Mouse (Mus musculus) embryonic facial prominence, embryonic 11.5 days (tissue): ENCODE measurements at regions not wholly inside any gene's neighbourhood (a gene's known extent, or its start where the extent isn't known, plus 50 kb on each side); places are given as distances from the start of the nearest gene placed in this dataset.

Experiments
- ATAC-seq: fragments of 200-750 bp; cut with Nextera tagmentation; replicated peaks from 2 replicates; pipeline ENCODE4 v1.8.0; 2017; ENCODE audit warnings: low read depth; ENCODE audit not compliant: insufficient number of reproducible peaks, low FRiP score, low TSS enrichment
- DNase-seq: peaks from one replicate; pipeline ENCODE4 v3.0.0-alpha.2; 2015; ENCODE audit warnings: low spot score
- H3K27ac ChIP-seq: fragments of 300-500 bp; sonication (generic); replicated peaks from 2 replicates; pipeline ENCODE4 v1.5.1; 2014; ENCODE audit warnings: mild to moderate bottlenecking, low read depth, low read length, control low read depth
- H3K27me3 ChIP-seq: fragments of 300-500 bp; sonication (generic); 2 replicates; pipeline ENCODE4 v1.6.1; 2014; ENCODE audit warnings: mild to moderate bottlenecking, low read length, moderate library complexity, mixed read lengths; ENCODE audit not compliant: control insufficient read depth, insufficient read depth
- H3K36me3 ChIP-seq: fragments of 300-500 bp; sonication (generic); replicated peaks from 2 replicates; pipeline ENCODE4 v1.6.1; 2014; ENCODE audit warnings: low read depth, mild to moderate bottlenecking, low read length, moderate library complexity, mixed read lengths; ENCODE audit not compliant: control insufficient read depth, insufficient read depth
- H3K4me1 ChIP-seq: fragments of 300-500 bp; sonication (generic); 2 replicates; pipeline ENCODE4 v1.6.1; 2014; ENCODE audit warnings: low read length, mixed read lengths; ENCODE audit not compliant: control insufficient read depth, insufficient read depth
- H3K4me2 ChIP-seq: fragments of 300-500 bp; sonication (generic); 2 replicates; pipeline ENCODE4 v1.6.1; 2014; ENCODE audit warnings: low read depth, mild to moderate bottlenecking, control low read depth, low read length, moderate library complexity
- H3K4me3 ChIP-seq: fragments of 300-500 bp; sonication (generic); 2 replicates; pipeline ENCODE4 v1.5.1; 2014; ENCODE audit warnings: low read depth, low read length, control low read depth
- H3K9ac ChIP-seq: fragments of 300-500 bp; sonication (generic); replicated peaks from 2 replicates; pipeline ENCODE4 v1.6.1; 2014; ENCODE audit warnings: mild to moderate bottlenecking, control low read depth, low read length
- H3K9me3 ChIP-seq: fragments of 300-500 bp; sonication (generic); replicated peaks from 2 replicates; pipeline ENCODE4 v1.6.1; 2016; ENCODE audit warnings: mild to moderate bottlenecking, low read length, inconsistent platforms, mixed read lengths; ENCODE audit not compliant: control insufficient read depth
- WGBS: fragments of 180-500 bp; shearing (Covaris S2); extraction: QIAGEN DNeasy Blood & Tissue Kit; methylation state at CpG from one replicate; pipeline ENCODE4 v1.1.7; 2014; 5-methylcytosine and 5-hydroxymethylcytosine counted together

DNA sequence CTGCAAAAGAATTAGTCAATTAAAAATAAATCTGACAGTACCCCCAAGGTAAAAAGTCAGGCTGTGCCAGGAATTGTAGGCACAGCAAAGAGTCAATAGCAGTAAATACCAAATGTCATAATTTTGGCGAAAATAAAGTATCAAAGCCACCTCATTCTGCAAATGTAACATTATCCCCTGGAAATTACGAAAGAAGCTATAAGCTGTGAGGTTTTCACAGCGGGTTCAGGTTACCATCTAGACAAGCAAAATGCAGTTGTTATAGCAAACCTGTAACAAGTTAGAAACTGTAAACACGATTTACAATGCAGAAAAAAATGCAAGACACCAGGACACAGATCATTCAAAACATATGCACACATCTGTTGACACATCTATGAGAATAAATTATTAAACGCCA is 87.6 kb downstream of the Gm12728 start:
- Histone ChIP-seq H3K9ac (no peak overlapping the region), H3K4me2 (no peak overlapping the region), H3K9me3 (no peaks in the 10 kb centered on the region), H3K4me1 (no peaks in the 10 kb centered on the region), H3K4me3 (no peak overlapping the region), H3K27me3 (no peaks in the 10 kb centered on the region), H3K27ac (no peak overlapping the region), H3K36me3 (no peaks in the 10 kb centered on the region)
- ATAC-seq = no peak
- 59% methylated on average over 5 of the region's 5 CpGs for WGBS
- no peak for DNase-seq

GRCm38 (mm10) chr4:105879891-105880290 is 90.2 kb downstream of the Gm12728 start:
- DNase-seq = no peak
- Histone ChIP-seq H3K4me1 (no peaks in the 10 kb centered on the region), H3K4me2 (no peak overlapping the region), H3K4me3 (no peak overlapping the region), H3K36me3 (no peaks in the 10 kb centered on the region), H3K27me3 (no peaks in the 10 kb centered on the region), H3K27ac (no peak overlapping the region), H3K9me3 (no peaks in the 10 kb centered on the region), H3K9ac (no peak overlapping the region)
- no peak for ATAC-seq
- WGBS = 70% methylated on average over 3 of the region's 3 CpGs

GRCm38 (mm10) chr4:105884791-105885190 is 95.1 kb downstream of the Gm12728 start:
- DNase-seq (no peak), ATAC-seq (no peak)
- no peaks in the 10 kb centered on the region for H3K36me3 ChIP-seq
- H3K4me1 ChIP-seq = no peaks in the 10 kb centered on the region
- H3K9ac ChIP-seq = no peak overlapping the region
- H3K27me3 ChIP-seq = no peaks in the 10 kb centered on the region
- H3K4me3 ChIP-seq = no peak overlapping the region
- no peak overlapping the region for H3K4me2 ChIP-seq
- WGBS = 55% methylated on average over 3 of the region's 3 CpGs
- H3K27ac ChIP-seq = no peak overlapping the region
- no peaks in the 10 kb centered on the region for H3K9me3 ChIP-seq

DNA sequence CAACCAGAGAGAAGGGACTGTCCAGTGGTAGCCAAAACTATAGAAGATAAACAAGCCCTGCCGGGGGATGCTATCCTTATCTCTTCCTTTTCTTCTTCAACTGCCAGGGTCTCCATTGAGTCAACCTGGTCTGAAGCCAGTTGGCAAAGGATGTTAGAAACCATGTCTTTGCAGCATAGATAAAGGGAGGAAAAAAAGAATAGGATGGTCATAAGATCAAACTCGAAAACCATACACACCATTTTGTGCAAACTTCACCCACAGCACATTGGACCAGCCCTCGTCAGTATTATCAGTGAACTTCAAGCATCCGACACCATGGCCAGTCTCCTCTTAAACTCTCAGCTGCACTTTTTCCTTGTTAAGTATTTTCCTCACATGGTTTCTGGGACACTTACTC is 101.8 kb downstream of the Gm12728 start:
- Histone ChIP-seq H3K4me2 (no peak overlapping the region), H3K27ac (no peak overlapping the region), H3K4me1 (no peaks in the 10 kb centered on the region), H3K9ac (no peak overlapping the region), H3K9me3 (no peaks in the 10 kb centered on the region), H3K4me3 (no peak overlapping the region), H3K36me3 (no peaks in the 10 kb centered on the region), H3K27me3 (no peaks in the 10 kb centered on the region)
- ATAC-seq (no peak), DNase-seq (no peak)
- 91% methylated on average over 4 of the region's 4 CpGs for WGBS

DNA sequence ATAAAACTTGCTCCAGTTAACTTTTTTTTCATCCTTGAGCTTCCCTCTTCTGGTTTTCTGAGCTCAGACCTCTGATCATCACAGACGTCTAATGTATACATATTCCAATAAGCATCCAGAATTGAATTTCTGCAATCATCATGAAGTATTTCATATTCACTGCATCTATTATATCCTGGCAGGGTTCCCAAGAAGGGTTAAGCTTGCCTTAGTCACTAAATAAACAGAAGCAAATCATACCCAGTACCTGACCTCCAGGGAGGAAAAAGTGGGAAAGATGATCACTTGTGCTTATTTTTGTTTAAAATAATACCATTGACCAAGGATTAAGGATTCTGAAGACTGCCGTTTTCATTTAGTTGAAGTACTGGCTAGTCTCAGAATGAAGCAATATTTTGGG is 102.4 kb downstream of the Gm12728 start:
- ATAC-seq (no peak), DNase-seq (no peak)
- Histone ChIP-seq H3K4me2 (no peak overlapping the region), H3K4me3 (no peak overlapping the region), H3K4me1 (no peaks in the 10 kb centered on the region), H3K9ac (no peak overlapping the region), H3K27ac (no peak overlapping the region), H3K9me3 (no peaks in the 10 kb centered on the region), H3K27me3 (no peaks in the 10 kb centered on the region), H3K36me3 (no peaks in the 10 kb centered on the region)
- 45% methylated on average over 2 of the region's 2 CpGs for WGBS

- 67% methylated on average over 2 of the region's 2 CpGs for WGBS
- no peak overlapping the region for H3K27ac ChIP-seq
- no peak overlapping the region for H3K4me3 ChIP-seq
- no peaks in the 10 kb centered on the region for H3K9me3 ChIP-seq
- no peaks in the 10 kb centered on the region for H3K36me3 ChIP-seq
- H3K27me3 ChIP-seq = no peaks in the 10 kb centered on the region
- H3K9ac ChIP-seq = no peak overlapping the region
- no peak for ATAC-seq
- H3K4me1 ChIP-seq = no peaks in the 10 kb centered on the region
- DNase-seq = no peak
- no peak overlapping the region for H3K4me2 ChIP-seq
These were observed 105.4 kb downstream of the Gm12728 start for GRCm38 (mm10) chr4:105895116-105895515.

DNA sequence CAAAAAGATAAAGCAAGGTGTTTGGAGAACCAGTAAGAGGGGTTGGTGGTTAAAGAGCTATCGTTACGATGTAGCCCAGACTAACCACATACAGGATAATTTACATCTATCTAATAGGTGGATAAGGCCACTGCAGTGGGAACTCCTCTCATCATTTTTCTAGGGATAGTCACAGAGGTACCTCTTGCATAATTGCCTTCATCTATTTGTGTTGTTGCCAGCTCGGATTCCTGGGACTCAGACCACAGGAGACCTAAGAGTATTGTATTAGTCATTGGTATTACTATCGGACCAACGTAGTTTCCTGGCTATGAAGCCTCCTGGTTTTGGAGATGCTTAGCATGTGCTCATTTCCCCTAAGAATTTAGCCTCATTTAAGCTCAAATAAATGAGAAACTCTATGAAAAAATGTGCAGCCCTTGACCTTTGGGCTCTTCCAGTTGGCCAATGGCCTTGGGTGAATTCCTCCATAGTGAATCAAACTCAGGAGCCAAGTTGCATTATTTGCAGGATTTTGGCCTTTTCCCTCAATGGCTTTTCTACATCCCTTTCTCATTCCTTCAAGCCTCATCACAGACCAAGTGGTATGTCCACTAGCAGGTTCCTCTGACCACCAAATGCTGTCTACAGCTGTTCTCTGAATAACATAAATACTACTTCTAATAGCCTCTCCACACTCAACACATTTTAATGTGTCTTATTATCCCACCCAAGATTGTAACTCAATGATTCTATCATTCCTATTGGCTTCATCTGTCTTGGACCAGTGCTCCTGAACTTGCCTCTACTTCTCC is 108.6 kb downstream of the Gm12728 start:
- Histone ChIP-seq H3K27me3 (no peaks in the 10 kb centered on the region), H3K9me3 (no peaks in the 10 kb centered on the region), H3K9ac (no peak overlapping the region), H3K36me3 (no peaks in the 10 kb centered on the region), H3K4me3 (no peak overlapping the region), H3K4me2 (no peak overlapping the region), H3K4me1 (no peaks in the 10 kb centered on the region), H3K27ac (no peak overlapping the region)
- DNase-seq = no peak
- no peak for ATAC-seq
- WGBS = 96% methylated on average over 5 of the region's 5 CpGs

- 64% methylated on average over 8 of the region's 8 CpGs for WGBS
- H3K27me3 ChIP-seq = no peaks in the 10 kb centered on the region
- no peak for DNase-seq
- no peak overlapping the region for H3K4me2 ChIP-seq
- no peak for ATAC-seq
- H3K9me3 ChIP-seq = no peaks in the 10 kb centered on the region
- no peak overlapping the region for H3K9ac ChIP-seq
- no peaks in the 10 kb centered on the region for H3K4me1 ChIP-seq
- no peak overlapping the region for H3K4me3 ChIP-seq
- no peaks in the 10 kb centered on the region for H3K36me3 ChIP-seq
- H3K27ac ChIP-seq = no peak overlapping the region
These were observed 115.2 kb downstream of the Gm12728 start for GRCm38 (mm10) chr4:105904896-105905295.
